Mouse (Mus musculus): Measurements from ENCODE around the gene Myo15.
"Not testable (repeated sequence)": the region's sequence is repeated elsewhere in the genome, so short reads cannot be mapped to it uniquely, and the experiment has no call there.

The Myo15 gene

GRCm38 (mm10) chr11:60507281-60507680 lies 38.1 kb downstream of the Myo15 start:
- no peak for DNase-seq (ENCODE audit: low spot score in 2 of 2)

GRCm38 (mm10) chr11:60508950-60509349 lies 39.8 kb downstream of the Myo15 start:
- DNase-seq (ENCODE audit: low spot score in 2 of 2): no peak

- no peak for DNase-seq (ENCODE audit: low spot score in 2 of 2)
Observed at GRCm38 (mm10) chr11:60509500-60509899, 40.4 kb downstream of the Myo15 start.

- DNase-seq (ENCODE audit: low spot score in 2 of 2): no peak
Observed at GRCm38 (mm10) chr11:60511893-60512292, 42.8 kb downstream of the Myo15 start.

- DNase-seq (ENCODE audit: low spot score in 2 of 2): no peak
Observed at GRCm38 (mm10) chr11:60512520-60512919, 43.4 kb downstream of the Myo15 start.

- no peak for DNase-seq (ENCODE audit: low spot score in 2 of 2)
Observed at GRCm38 (mm10) chr11:60514941-60515340, 45.8 kb downstream of the Myo15 start.

GRCm38 (mm10) chr11:60518305-60518704 lies 49.2 kb downstream of the Myo15 start:
- no peak for DNase-seq (ENCODE audit: low spot score in 2 of 2)

GRCm38 (mm10) chr11:60522027-60522426 lies 52.9 kb downstream of the Myo15 start:
- DNase-seq (ENCODE audit: low spot score in 2 of 2): no peak

GRCm38 (mm10) chr11:60522661-60523365 lies 53.7 kb downstream of the Myo15 start:
- DNase-seq (ENCODE audit: low spot score in 2 of 2): no peak

- peak in 1 of 2 experiments; percentile 31 for DNase-seq (ENCODE audit: low spot score in 2 of 2)
Observed at GRCm38 (mm10) chr11:60526461-60526860, 57.3 kb downstream of the Myo15 start.

GRCm38 (mm10) chr11:60535676-60536075 lies 66.5 kb downstream of the Myo15 start:
- no peak for DNase-seq (ENCODE audit: low spot score in 2 of 2)

- peak; percentile 46 to 55 for DNase-seq (ENCODE audit: low spot score in 2 of 2)
Observed at GRCm38 (mm10) chr11:60536180-60536858, 67.2 kb downstream of the Myo15 start, which contains the start of gene Alkbh5. TSS of gene Alkbh5 (plus strand) at chr11:60536381.

GRCm38 (mm10) chr11:60536859-60537467 lies 67.8 kb downstream of the Myo15 start:
- peak; percentile 93 to 95 for DNase-seq (ENCODE audit: low spot score in 2 of 2)

- DNase-seq (ENCODE audit: low spot score in 2 of 2): peak; percentile 98 to 99
Observed at GRCm38 (mm10) chr11:60537468-60538347, 68.6 kb downstream of the Myo15 start.

- DNase-seq (ENCODE audit: low spot score in 2 of 2): peak; percentile 43 to 57
Observed at GRCm38 (mm10) chr11:60538371-60539281, 69.5 kb downstream of the Myo15 start.

GRCm38 (mm10) chr11:60539540-60539939 lies 70.4 kb downstream of the Myo15 start:
- DNase-seq (ENCODE audit: low spot score in 2 of 2): no peak

GRCm38 (mm10) chr11:60540002-60540610 lies 71.0 kb downstream of the Myo15 start:
- peak; percentile 25 to 41 for DNase-seq (ENCODE audit: low spot score in 2 of 2)

- no peak for DNase-seq (ENCODE audit: low spot score in 2 of 2)
Observed at GRCm38 (mm10) chr11:60540761-60541160, 71.6 kb downstream of the Myo15 start.

GRCm38 (mm10) chr11:60541831-60542230 lies 72.7 kb downstream of the Myo15 start:
- DNase-seq (ENCODE audit: low spot score in 2 of 2): no peak

GRCm38 (mm10) chr11:60543211-60543610 lies 74.1 kb downstream of the Myo15 start:
- DNase-seq (ENCODE audit: low spot score in 2 of 2): not testable (repeated sequence)
